Mouse (Mus musculus): ENCODE data around the gene Gm45261.

GRCm38 (mm10) chr1:80412521-80412920 is 48.7 kb downstream of the Gm45261 start:
- TF ChIP-seq CTCF (IDR thresholded peaks at IDR 0.05; ENCODE audit: low read depth, low read length) (no peak), EP300 (IDR thresholded peaks at IDR 0.05; ENCODE audit: insufficient read depth, low read depth, low read length) (no peak)
